Mouse (Mus musculus) lung, embryonic 14.5 days (tissue): Measurements from ENCODE around the gene Kalrn. TPM values are rescaled to one million over a fixed set of nuclear protein-coding genes. Genes with fewer than 3 reads are reported as not detected.
"Not testable (repeated sequence)": the region's sequence is repeated elsewhere in the genome, so short reads cannot be mapped to it uniquely, and the experiment has no call there.

Experiments
- ATAC-seq: fragments of 200-750 bp; cut with Nextera tagmentation; 2 replicates; pipeline ENCODE4 v1.8.0; 2017; ENCODE audit warnings: mild to moderate bottlenecking, moderate TSS enrichment, moderate library complexity; ENCODE audit not compliant: insufficient read depth
- DNase-seq: peaks from one replicate; pipeline ENCODE4 v3.0.0-alpha.2; 2015
- H3K27ac ChIP-seq: fragments of 300-500 bp; sonication (generic); 2 replicates; pipeline ENCODE4 v1.5.1; 2014; ENCODE audit warnings: low read depth, mild to moderate bottlenecking, moderate library complexity
- H3K27me3 ChIP-seq: fragments of 300-500 bp; sonication (generic); 2 replicates; pipeline ENCODE4 v1.6.1; 2014; ENCODE audit warnings: low read length, control low read depth; ENCODE audit not compliant: insufficient read depth
- H3K36me3 ChIP-seq: fragments of 300-500 bp; sonication (generic); 2 replicates; pipeline ENCODE4 v1.6.1; 2014; ENCODE audit warnings: control low read depth; ENCODE audit not compliant: insufficient read depth
- H3K4me1 ChIP-seq: fragments of 300-500 bp; sonication (generic); 2 replicates; pipeline ENCODE4 v1.6.1; 2014; ENCODE audit warnings: antibody characterized with exemption, control low read depth; ENCODE audit not compliant: insufficient read depth
- H3K4me2 ChIP-seq: fragments of 300-500 bp; sonication (generic); 2 replicates; pipeline ENCODE4 v1.6.1; 2014; ENCODE audit warnings: mild to moderate bottlenecking
- H3K4me3 ChIP-seq: fragments of 300-500 bp; sonication (generic); 2 replicates; pipeline ENCODE4 v1.5.1; 2014; ENCODE audit warnings: low read depth, low read length
- H3K9ac ChIP-seq: fragments of 300-500 bp; sonication (generic); 2 replicates; pipeline ENCODE4 v1.6.1; 2014
- H3K9me3 ChIP-seq: fragments of 300-500 bp; sonication (generic); 2 replicates; pipeline ENCODE4 v1.6.1; 2016; ENCODE audit warnings: low read depth, low read length, control low read depth
- CTCF ChIP-seq: IDR thresholded peaks from 2 replicates; pipeline ENCODE4 v1.5.1; 2016; ENCODE audit warnings: antibody characterized with exemption, low read depth
- WGBS: fragments of 180-500 bp; shearing (Covaris S2); extraction: QIAGEN DNeasy Blood & Tissue Kit; methylation state at CpG from one replicate; pipeline ENCODE4 v1.1.7; 2014; 5-methylcytosine and 5-hydroxymethylcytosine counted together
- polyA plus RNA-seq: library from polyadenylated mRNA; unstranded; fragments of >200 nt; fragmentation: Nextera tagmentation; extraction: Ambion mirVana; gene quantifications from 2 replicates; pipeline ENCODE4 v1.2.1, GENCODE M21; 2014

The Kalrn gene
- polyA plus RNA-seq, 1 experiment from 2014 or later: 15.0 TPM

- Histone ChIP-seq H3K9me3 (no peaks in the 10 kb centered on the region), H3K27ac (no peak overlapping the region), H3K4me3 (no peak overlapping the region), H3K36me3 (no peaks in the 10 kb centered on the region), H3K9ac (no peak overlapping the region), H3K4me2 (no peak overlapping the region), H3K4me1 (peaks cover 14% of the 10 kb centered on the region), H3K27me3 (no peaks in the 10 kb centered on the region)
- no peak for TF ChIP-seq CTCF
- WGBS: 82% methylated on average over 3 of the region's 3 CpGs
- DNase-seq (no peak), ATAC-seq (no peak)
These were observed 484.3 kb downstream of the Kalrn start for GRCm38 (mm10) chr16:34089022-34089421.

- no peaks in the 10 kb centered on the region for H3K36me3 ChIP-seq
- H3K27ac ChIP-seq: peak overlapping the region; percentile 63
- H3K4me3 ChIP-seq: no peak overlapping the region
- H3K27me3 ChIP-seq: no peaks in the 10 kb centered on the region
- H3K4me1 ChIP-seq: peaks cover 10% of the 10 kb centered on the region
- DNase-seq (peak; percentile 52), ATAC-seq (peak; percentile 47; the same call in 1 of the 2 replicates)
- 36% methylated on average over 4 of the region's 4 CpGs for whole genome bisulfite sequencing
- H3K9ac ChIP-seq: no peak overlapping the region
- TF ChIP-seq CTCF: no peak
- H3K4me2 ChIP-seq: no peak overlapping the region
- H3K9me3 ChIP-seq: no peaks in the 10 kb centered on the region
These were observed 485.0 kb downstream of the Kalrn start for GRCm38 (mm10) chr16:34088331-34088730.

DNA sequence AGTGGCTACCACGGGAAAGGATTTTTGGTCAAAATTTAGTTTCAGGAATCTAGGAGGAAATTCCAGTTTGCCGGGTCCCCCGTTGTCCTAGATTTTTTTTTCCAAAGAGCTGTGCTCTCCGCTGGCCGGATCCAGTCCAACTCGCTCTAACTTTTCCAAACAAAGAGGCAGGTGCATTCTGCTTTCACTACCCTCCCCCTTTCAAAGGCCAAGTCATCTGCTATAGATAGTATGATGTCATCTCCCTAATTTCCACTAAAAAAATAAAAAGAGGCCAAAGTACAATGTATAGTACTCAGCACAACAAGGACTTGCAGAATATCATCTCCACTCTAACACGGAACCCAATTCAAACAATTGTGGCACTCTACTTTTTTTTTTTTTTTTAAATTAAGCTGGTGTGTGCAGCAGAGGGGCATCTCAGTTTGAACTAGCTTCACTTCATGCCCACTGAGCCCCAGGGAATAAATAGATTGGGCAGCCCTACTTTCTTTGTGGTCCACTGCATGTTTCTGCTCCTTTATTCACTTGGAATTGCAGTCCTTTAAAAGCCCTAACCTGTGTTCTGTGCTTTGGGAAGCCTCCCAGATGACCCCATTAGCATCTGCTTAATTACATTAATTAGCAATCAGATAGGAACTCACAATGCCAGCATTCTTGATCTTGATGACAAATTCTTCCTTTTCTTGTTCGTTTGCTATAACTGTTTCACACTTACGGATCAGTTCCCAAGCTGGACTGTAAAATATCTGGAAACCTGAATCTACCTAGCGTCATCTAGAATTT, 489.0 kb downstream of the Kalrn start:
- Histone ChIP-seq H3K4me1 (peaks cover 31% of the 10 kb centered on the region), H3K27me3 (no peaks in the 10 kb centered on the region), H3K9ac (no peak overlapping the region), H3K27ac (no peak overlapping the region), H3K9me3 (no peaks in the 10 kb centered on the region), H3K4me2 (no peak overlapping the region), H3K4me3 (no peak overlapping the region), H3K36me3 (no peaks in the 10 kb centered on the region)
- DNase-seq (no peak), ATAC-seq (no peak)
- WGBS: 79% methylated on average over 10 of the region's 10 CpGs
- no peak for TF ChIP-seq CTCF

- H3K4me2 ChIP-seq: no peak overlapping the region
- DNase-seq (no peak), ATAC-seq (no peak)
- no peak overlapping the region for H3K4me3 ChIP-seq
- peaks cover 27% of the 10 kb centered on the region for H3K4me1 ChIP-seq
- 83% methylated on average over 5 of the region's 5 CpGs for WGBS
- H3K36me3 ChIP-seq: no peaks in the 10 kb centered on the region
- H3K27ac ChIP-seq: peak overlapping the region; percentile 59
- TF ChIP-seq CTCF: peak; percentile 47
- H3K27me3 ChIP-seq: no peaks in the 10 kb centered on the region
- no peaks in the 10 kb centered on the region for H3K9me3 ChIP-seq
- H3K9ac ChIP-seq: no peak overlapping the region
These were observed 490.6 kb downstream of the Kalrn start for GRCm38 (mm10) chr16:34082494-34083469.

DNA sequence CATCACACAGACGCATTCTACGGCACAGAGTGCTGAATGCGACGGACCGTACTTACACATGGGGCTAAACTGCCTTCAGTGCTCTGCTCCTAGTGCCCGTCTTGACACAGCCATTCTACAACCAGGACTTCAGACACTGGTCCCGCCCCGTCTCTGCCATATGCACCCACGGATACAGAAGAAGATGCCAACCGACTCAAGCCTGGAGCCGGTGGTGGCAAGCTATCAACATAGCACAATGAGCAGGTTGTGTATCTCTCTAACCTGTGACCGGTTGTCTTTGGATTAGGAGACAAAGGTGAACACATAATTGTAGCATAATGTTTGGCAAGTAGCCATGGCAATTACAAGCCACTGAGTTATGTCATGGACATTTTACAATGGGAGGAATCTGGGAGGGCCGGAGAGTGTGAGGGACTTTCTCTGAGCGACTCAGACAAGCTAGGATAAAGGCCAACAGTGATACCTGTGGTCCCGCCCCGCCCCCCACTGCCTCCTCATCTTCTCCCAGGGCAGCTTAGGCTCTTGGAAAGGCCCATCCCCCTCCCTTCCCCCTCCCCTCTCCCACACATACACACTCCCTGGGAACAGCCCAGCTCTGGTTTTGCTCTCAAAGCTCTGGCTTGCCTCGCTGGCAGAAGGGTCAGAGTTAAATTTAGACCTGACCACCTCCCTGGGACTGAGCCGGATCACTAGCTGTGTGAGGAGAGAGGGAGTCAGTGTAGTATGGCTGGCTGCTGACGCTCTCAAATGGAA, 491.5 kb downstream of the Kalrn start:
- ATAC-seq: peak; percentile 71; the same call in 1 of the 2 replicates
- Histone ChIP-seq H3K4me2 (no peak overlapping the region), H3K4me3 (no peak overlapping the region), H3K27me3 (no peaks in the 10 kb centered on the region), H3K9me3 (no peaks in the 10 kb centered on the region), H3K27ac (peak overlapping the region; percentile 78), H3K9ac (no peak overlapping the region), H3K36me3 (no peaks in the 10 kb centered on the region), H3K4me1 (peaks cover 26% of the 10 kb centered on the region; the same call in 1 of the 2 replicates)
- DNase-seq: peak; percentile 53
- 47% methylated on average over 19 of the region's 19 CpGs for WGBS
- TF ChIP-seq CTCF: no peak

GRCm38 (mm10) chr16:34081314-34081682, 492.0 kb downstream of the Kalrn start:
- not testable (repeated sequence) for DNase-seq, H3K9me3 ChIP-seq, H3K27me3 ChIP-seq, H3K4me3 ChIP-seq, ATAC-seq, H3K9ac ChIP-seq, H3K4me2 ChIP-seq, H3K36me3 ChIP-seq
- Histone ChIP-seq H3K4me1 (peaks cover 26% of the 10 kb centered on the region; the same call in 1 of the 2 replicates), H3K27ac (peak overlapping the region; percentile 78)
